Mouse (Mus musculus) frontal cortex, postnatal 10 days (tissue): ENCODE results near the gene Btbd19.
A peak's percentile ranks its signal among the peaks of the same experiment; 100 is the strongest.

Experiments used
- DNase-seq, 2 experiments: peaks; one replicate each; pipeline ENCODE4 v3.0.0; 2022; ENCODE audit warnings: low spot score in 2 of 2, mixed read lengths in 1 of 2

The Btbd19 gene

GRCm38 (mm10) chr4:117115592-117115991, 9.9 kb downstream of the Btbd19 start:
- DNase-seq, result no peak

GRCm38 (mm10) chr4:117113237-117113636, 12.3 kb downstream of the Btbd19 start:
- DNase-seq, result no peak

GRCm38 (mm10) chr4:117110985-117111384, 14.5 kb downstream of the Btbd19 start:
- no peak for DNase-seq

- DNase-seq, result no peak
These were observed 15.3 kb downstream of the Btbd19 start for GRCm38 (mm10) chr4:117110249-117110648.

GRCm38 (mm10) chr4:117109330-117109729, 16.2 kb downstream of the Btbd19 start:
- no peak for DNase-seq

GRCm38 (mm10) chr4:117108524-117108849, 17.0 kb downstream of the Btbd19 start:
- no peak for DNase-seq

GRCm38 (mm10) chr4:117107813-117108523, 17.6 kb downstream of the Btbd19 start:
- no peak for DNase-seq

GRCm38 (mm10) chr4:117105127-117105526, 20.4 kb downstream of the Btbd19 start:
- DNase-seq, result no peak

- DNase-seq, result no peak
These were observed 20.9 kb downstream of the Btbd19 start for GRCm38 (mm10) chr4:117104672-117105071.

GRCm38 (mm10) chr4:117101218-117101617, 24.3 kb downstream of the Btbd19 start:
- DNase-seq, result no peak

GRCm38 (mm10) chr4:117100036-117100435, 25.5 kb downstream of the Btbd19 start:
- no peak for DNase-seq

GRCm38 (mm10) chr4:117098764-117099036, 26.8 kb downstream of the Btbd19 start:
- DNase-seq, result no peak

GRCm38 (mm10) chr4:117097969-117098763, 27.4 kb downstream of the Btbd19 start:
- no peak for DNase-seq

GRCm38 (mm10) chr4:117096666-117097065, 28.9 kb downstream of the Btbd19 start:
- DNase-seq, result no peak

- DNase-seq, result peak; percentile 62 to 77
These were observed 29.7 kb downstream of the Btbd19 start, which contains the start of gene Ptch2 for GRCm38 (mm10) chr4:117095551-117096452. Gene Ptch2 (plus strand): TSS chr4:117096075.

GRCm38 (mm10) chr4:117094626-117095361, 30.7 kb downstream of the Btbd19 start:
- no peak for DNase-seq

- DNase-seq, result no peak
These were observed 34.9 kb downstream of the Btbd19 start for GRCm38 (mm10) chr4:117090586-117090985.

GRCm38 (mm10) chr4:117087948-117088640, 37.4 kb downstream of the Btbd19 start:
- DNase-seq, result no peak

- no peak for DNase-seq
These were observed 54.3 kb downstream of the Btbd19 start for GRCm38 (mm10) chr4:117071183-117071582.

GRCm38 (mm10) chr4:117070624-117071023, 54.9 kb downstream of the Btbd19 start:
- no peak for DNase-seq

- no peak for DNase-seq
These were observed 55.9 kb downstream of the Btbd19 start for GRCm38 (mm10) chr4:117069647-117070046.
